Mouse (Mus musculus): ENCODE results near the gene Commd3.

Commd3 gene

GRCm38 (mm10) chr2:18687671-18688170, 15.5 kb downstream of the Commd3 start:
- DNase-seq (ENCODE audit: low spot score), result no peak

- DNase-seq (ENCODE audit: low spot score), result no peak
Observed at GRCm38 (mm10) chr2:18688286-18688685, 16.1 kb downstream of the Commd3 start.

GRCm38 (mm10) chr2:18688708-18689063, 16.5 kb downstream of the Commd3 start:
- no peak for DNase-seq (ENCODE audit: low spot score)

GRCm38 (mm10) chr2:18689064-18689921, 17.1 kb downstream of the Commd3 start:
- no peak for DNase-seq (ENCODE audit: low spot score)

GRCm38 (mm10) chr2:18690055-18690691, 18.0 kb downstream of the Commd3 start:
- DNase-seq (ENCODE audit: low spot score), result peak; percentile 30

- DNase-seq (ENCODE audit: low spot score), result no peak
Observed at GRCm38 (mm10) chr2:18690756-18691155, 18.6 kb downstream of the Commd3 start.

- no peak for DNase-seq (ENCODE audit: low spot score)
Observed at GRCm38 (mm10) chr2:18692031-18692430, 19.8 kb downstream of the Commd3 start.

- no peak for DNase-seq (ENCODE audit: low spot score)
Observed at GRCm38 (mm10) chr2:18692548-18692947, 20.4 kb downstream of the Commd3 start.

GRCm38 (mm10) chr2:18693491-18693870, 21.3 kb downstream of the Commd3 start:
- DNase-seq (ENCODE audit: low spot score), result no peak

GRCm38 (mm10) chr2:18693871-18694610, 21.9 kb downstream of the Commd3 start, which contains the start of gene Spag6:
Spag6 (plus strand) TSS chr2:18694032.
- DNase-seq (ENCODE audit: low spot score), result peak; percentile 80

- DNase-seq (ENCODE audit: low spot score), result no peak
Observed at GRCm38 (mm10) chr2:18694611-18694950, 22.4 kb downstream of the Commd3 start.

GRCm38 (mm10) chr2:18695163-18695562, 23.0 kb downstream of the Commd3 start:
- peak; percentile 37 for DNase-seq (ENCODE audit: low spot score)

GRCm38 (mm10) chr2:18695629-18696150, 23.5 kb downstream of the Commd3 start:
- no peak for DNase-seq (ENCODE audit: low spot score)

- DNase-seq (ENCODE audit: low spot score), result no peak
Observed at GRCm38 (mm10) chr2:18697591-18698244, 25.5 kb downstream of the Commd3 start.

- DNase-seq (ENCODE audit: low spot score), result no peak
Observed at GRCm38 (mm10) chr2:18698663-18699385, 26.6 kb downstream of the Commd3 start.

- DNase-seq (ENCODE audit: low spot score), result no peak
Observed at GRCm38 (mm10) chr2:18699401-18699990, 27.3 kb downstream of the Commd3 start.

- DNase-seq (ENCODE audit: low spot score), result no peak
Observed at GRCm38 (mm10) chr2:18710356-18710755, 38.2 kb downstream of the Commd3 start.

GRCm38 (mm10) chr2:18713071-18713470, 40.9 kb downstream of the Commd3 start:
- DNase-seq (ENCODE audit: low spot score), result no peak

- DNase-seq (ENCODE audit: low spot score), result no peak
Observed at GRCm38 (mm10) chr2:18714337-18714736, 42.2 kb downstream of the Commd3 start.

- no peak for DNase-seq (ENCODE audit: low spot score)
Observed at GRCm38 (mm10) chr2:18718521-18718920, 46.3 kb downstream of the Commd3 start.

All from MN1 (cell line).